Mouse (Mus musculus) hindbrain, postnatal 0 days (tissue): ENCODE data around the gene Nudt11. TPM values are rescaled to one million over a fixed set of nuclear protein-coding genes. Genes with fewer than 3 reads are reported as not detected.
"Not testable (repeated sequence)": the region's sequence is repeated elsewhere in the genome, so short reads cannot be mapped to it uniquely, and the experiment has no call there.

Experiments used
- ATAC-seq: fragments of 200-750 bp; cut with Nextera tagmentation; 2 replicates; pipeline ENCODE4 v1.8.0; 2017; ENCODE audit warnings: mild to moderate bottlenecking, moderate TSS enrichment, moderate library complexity
- DNase-seq: peaks from one replicate; pipeline ENCODE4 v3.0.0-alpha.2; 2015; ENCODE audit warnings: low spot score
- H3K27ac ChIP-seq: fragments of 300-500 bp; sonication (generic); 2 replicates; pipeline ENCODE4 v1.5.1; 2014; ENCODE audit warnings: mild to moderate bottlenecking
- H3K27me3 ChIP-seq: fragments of 300-500 bp; sonication (generic); 2 replicates; pipeline ENCODE4 v1.6.1; 2014; ENCODE audit warnings: low read length, mixed read lengths; ENCODE audit not compliant: insufficient read depth
- H3K36me3 ChIP-seq: fragments of 300-500 bp; sonication (generic); 2 replicates; pipeline ENCODE4 v1.6.1; 2014; ENCODE audit warnings: low read length, mixed read lengths; ENCODE audit not compliant: insufficient read depth
- H3K4me1 ChIP-seq: fragments of 300-500 bp; sonication (generic); 2 replicates; pipeline ENCODE4 v1.6.1; 2014; ENCODE audit warnings: antibody characterized with exemption, low read length, mixed read lengths; ENCODE audit not compliant: insufficient read depth
- H3K4me2 ChIP-seq: fragments of 300-500 bp; sonication (generic); 2 replicates; pipeline ENCODE4 v1.6.1; 2014; ENCODE audit warnings: low read depth, mild to moderate bottlenecking, low read length, moderate library complexity, mixed read lengths
- H3K4me3 ChIP-seq: fragments of 300-500 bp; sonication (generic); 2 replicates; pipeline ENCODE4 v1.5.1; 2014; ENCODE audit warnings: low read length
- H3K9ac ChIP-seq: fragments of 300-500 bp; sonication (generic); replicated peaks from 2 replicates; pipeline ENCODE4 v1.6.1; 2014; ENCODE audit warnings: mild to moderate bottlenecking, low read length, moderate library complexity, mixed read lengths
- H3K9me3 ChIP-seq: fragments of 300-500 bp; sonication (generic); 2 replicates; pipeline ENCODE4 v1.6.1; 2016; ENCODE audit warnings: low read length, mixed read lengths
- CTCF ChIP-seq: IDR thresholded peaks from 2 replicates; pipeline ENCODE4 v1.5.1; 2016; ENCODE audit warnings: antibody characterized with exemption, control low read depth, low read depth
- WGBS: fragments of 180-500 bp; shearing (Covaris S2); extraction: QIAGEN DNeasy Blood & Tissue Kit; methylation state at CpG from one replicate; pipeline ENCODE4 v1.1.7; 2014; 5-methylcytosine and 5-hydroxymethylcytosine counted together
- microRNA-seq, 2 experiments: library from miRNA; unstranded; fragments of <30 nt; microRNA quantifications; one replicate each; pipeline ENCODE4; 2016
- polyA plus RNA-seq: library from polyadenylated mRNA; unstranded; fragments of >200 nt; fragmentation: Nextera tagmentation; extraction: Ambion mirVana; gene quantifications from 2 replicates; pipeline ENCODE4 v1.2.1, GENCODE M21; 2015
- total RNA-seq: library from RNA; depleted of rRNA; stranded (reverse); fragments of >200 nt; gene quantifications from 2 replicates; pipeline ENCODE4 v1.2.3, GENCODE M21; 2014; rRNA removed

Gene Nudt11
- total RNA-seq: 53.4 and 57.6 TPM in 2 replicates
- 20.2 and 21.1 TPM in 2 replicates for polyA plus RNA-seq

GRCm38 (mm10) chrX:6047066-6047935 lies at the start of gene Nudt11:
Gene Nudt11 (plus strand): TSS chrX:6047453.
- Histone ChIP-seq H3K27ac (peak within 1 kb of the TSS; percentile 62; the same call in 1 of the 2 replicates), H3K4me3 (peak within 1 kb of the TSS; percentile 31; the same call in 1 of the 2 replicates)
- DNase-seq, H3K36me3 ChIP-seq, H3K4me2 ChIP-seq, H3K27me3 ChIP-seq, H3K4me1 ChIP-seq, H3K9me3 ChIP-seq, H3K9ac ChIP-seq: not testable (repeated sequence)
- no CpG with 5 or more reads among the region's 121 CpGs for WGBS
- peak; percentile 93 for ATAC-seq

GRCm38 (mm10) chrX:6047936-6048614 lies 822 bp downstream of the Nudt11 start:
- not testable (repeated sequence) for DNase-seq, H3K9ac ChIP-seq, H3K36me3 ChIP-seq, H3K27me3 ChIP-seq, H3K9me3 ChIP-seq, H3K4me1 ChIP-seq
- ATAC-seq: peak; percentile 65
- Histone ChIP-seq H3K27ac (peak overlapping the region; percentile 62; the same call in 1 of the 2 replicates), H3K4me3 (peak overlapping the region; percentile 31), H3K4me2 (peak overlapping the region; percentile 47)
- WGBS: 18% methylated on average over 9 of the region's 60 CpGs

- H3K36me3 ChIP-seq: no peaks in the 10 kb centered on the region
- H3K9me3 ChIP-seq: no peaks in the 10 kb centered on the region
- no peak overlapping the region for H3K9ac ChIP-seq
- TF ChIP-seq CTCF: no peak
- no peak for ATAC-seq
- H3K4me3 ChIP-seq: no peak overlapping the region
- H3K4me1 ChIP-seq: no peaks in the 10 kb centered on the region
- no peaks in the 10 kb centered on the region for H3K27me3 ChIP-seq
- 87% methylated on average over 1 of the region's 1 CpGs for WGBS
- no peak overlapping the region for H3K4me2 ChIP-seq
- no peak for DNase-seq
- no peak overlapping the region for H3K27ac ChIP-seq
Measured at GRCm38 (mm10) chrX:6061563-6061962, 14.3 kb downstream of the Nudt11 start.

- TF ChIP-seq CTCF: no peak
- no peak for DNase-seq
- no peak for ATAC-seq
- Histone ChIP-seq H3K4me2 (no peak within 1 kb of the TSS), H3K36me3 (no peaks in the 10 kb centered on the region), H3K4me1 (no peaks in the 10 kb centered on the region), H3K27ac (no peak within 1 kb of the TSS), H3K9ac (no peak within 1 kb of the TSS), H3K4me3 (no peak within 1 kb of the TSS), H3K27me3 (no peaks in the 10 kb centered on the region), H3K9me3 (peaks cover 12% of the 10 kb centered on the region; the same call in 1 of the 2 replicates)
- 89% methylated on average over 39 of the region's 39 CpGs for WGBS
Measured at GRCm38 (mm10) chrX:6082954-6083680, 35.9 kb downstream of the Nudt11 start, which contains the start of gene AU022751. Gene AU022751 (minus strand): TSS chrX:6083419.

GRCm38 (mm10) chrX:6091547-6091946 lies 44.3 kb downstream of the Nudt11 start:
- 30% methylated on average over 12 of the region's 12 CpGs for WGBS
- no peaks in the 10 kb centered on the region for H3K9me3 ChIP-seq
- no peak for TF ChIP-seq CTCF
- H3K27me3 ChIP-seq: no peaks in the 10 kb centered on the region
- no peaks in the 10 kb centered on the region for H3K4me1 ChIP-seq
- peak overlapping the region; percentile 57 for H3K9ac ChIP-seq
- H3K36me3 ChIP-seq: no peaks in the 10 kb centered on the region
- H3K27ac ChIP-seq: peak overlapping the region; percentile 83
- H3K4me3 ChIP-seq: peak overlapping the region; percentile 43
- peak overlapping the region; percentile 53 for H3K4me2 ChIP-seq
- DNase-seq: peak; percentile 67
- peak; percentile 62; the same call in 1 of the 2 replicates for ATAC-seq

- Histone ChIP-seq H3K27me3 (no peaks in the 10 kb centered on the region), H3K36me3 (no peaks in the 10 kb centered on the region), H3K27ac (peak overlapping the region; percentile 83), H3K9me3 (no peaks in the 10 kb centered on the region), H3K4me2 (peak overlapping the region; percentile 53), H3K4me3 (peak overlapping the region; percentile 43), H3K4me1 (no peaks in the 10 kb centered on the region), H3K9ac (peak overlapping the region; percentile 57)
- ATAC-seq (peak; percentile 98), DNase-seq (peak; percentile 84)
- peak; percentile 55 for TF ChIP-seq CTCF
- 15% methylated on average over 28 of the region's 30 CpGs for WGBS
Measured at GRCm38 (mm10) chrX:6091996-6092757, 44.9 kb downstream of the Nudt11 start.

Small RNA genes lying within 50 kb of the gene (microRNA-seq; reads per million reads assigned to microRNA genes)
- gene Gm27360: 0 reads per million in 2 experiments

Other genes starting within 250 kb of the Nudt11 start
- gene AU022751, start 36.0 kb downstream of the Nudt11 start, total RNA-seq: 3.4 and 3.9 TPM in 2 replicates
- 0.08 TPM in 1 of 2 replicates, not detected in the other for gene AU022751, start 36.0 kb downstream of the Nudt11 start, polyA plus RNA-seq
- 38.8 and 47.3 TPM in 2 replicates for gene Nudt10, start 125.6 kb downstream of the Nudt11 start, total RNA-seq
- 32.8 and 33.5 TPM in 2 replicates for gene Nudt10, start 125.6 kb downstream of the Nudt11 start, polyA plus RNA-seq